Mouse (Mus musculus): Measurements from ENCODE around the gene Liph.
"Not testable (repeated sequence)": the region's sequence is repeated elsewhere in the genome, so short reads cannot be mapped to it uniquely, and the experiment has no call there.

The Liph gene

GRCm38 (mm10) chr16:21995304-21995703, at the start of gene Liph:
TSS of gene Liph (minus strand) at chr16:21995663.
- no peak for DNase-seq (ENCODE audit: low spot score in 2 of 2)

GRCm38 (mm10) chr16:22043830-22044229, 48.4 kb upstream of the Liph start:
- no peak for DNase-seq (ENCODE audit: low spot score in 2 of 2)

- DNase-seq (ENCODE audit: low spot score in 2 of 2) = no peak
Observed at GRCm38 (mm10) chr16:22039978-22040377, 44.5 kb upstream of the Liph start.

GRCm38 (mm10) chr16:22038554-22038953, 43.1 kb upstream of the Liph start:
- no peak for DNase-seq (ENCODE audit: low spot score in 2 of 2)

GRCm38 (mm10) chr16:22027474-22027873, 32.0 kb upstream of the Liph start:
- no peak for DNase-seq (ENCODE audit: low spot score in 2 of 2)

GRCm38 (mm10) chr16:22022122-22022521, 26.7 kb upstream of the Liph start:
- no peak for DNase-seq (ENCODE audit: low spot score in 2 of 2)

GRCm38 (mm10) chr16:22015569-22015968, 20.1 kb upstream of the Liph start:
- no peak for DNase-seq (ENCODE audit: low spot score in 2 of 2)

GRCm38 (mm10) chr16:22009596-22009995, 14.1 kb upstream of the Liph start:
- DNase-seq (ENCODE audit: low spot score in 2 of 2) = no peak

GRCm38 (mm10) chr16:22009099-22009584, 13.7 kb upstream of the Liph start, which contains the start of gene Senp2:
TSS of gene Senp2 (plus strand) at chr16:22009484.
- peak; percentile 100 for DNase-seq (ENCODE audit: low spot score in 2 of 2)

GRCm38 (mm10) chr16:22001606-22002005, 6.1 kb upstream of the Liph start:
- no peak for DNase-seq (ENCODE audit: low spot score in 2 of 2)

- DNase-seq (ENCODE audit: low spot score in 2 of 2) = no peak
Observed at GRCm38 (mm10) chr16:22001172-22001571, 5.7 kb upstream of the Liph start.

- DNase-seq (ENCODE audit: low spot score in 2 of 2) = no peak
Observed at GRCm38 (mm10) chr16:21999941-22000690, 4.7 kb upstream of the Liph start.

- no peak for DNase-seq (ENCODE audit: low spot score in 2 of 2)
Observed at GRCm38 (mm10) chr16:21998061-21998460, 2.6 kb upstream of the Liph start.

- DNase-seq (ENCODE audit: low spot score in 2 of 2) = no peak
Observed at GRCm38 (mm10) chr16:21996881-21997641, 1.6 kb upstream of the Liph start.

GRCm38 (mm10) chr16:21996402-21996801, 939 bp upstream of the Liph start:
- DNase-seq (ENCODE audit: low spot score in 2 of 2) = no peak

GRCm38 (mm10) chr16:21991774-21992173, 3.7 kb downstream of the Liph start:
- no peak for DNase-seq (ENCODE audit: low spot score in 2 of 2)

GRCm38 (mm10) chr16:21990893-21991292, 4.6 kb downstream of the Liph start:
- DNase-seq (ENCODE audit: low spot score in 2 of 2) = not testable (repeated sequence)

- DNase-seq (ENCODE audit: low spot score in 2 of 2) = no peak
Observed at GRCm38 (mm10) chr16:21987956-21988355, 7.5 kb downstream of the Liph start.

- DNase-seq (ENCODE audit: low spot score in 2 of 2) = no peak
Observed at GRCm38 (mm10) chr16:21986191-21986590, 9.3 kb downstream of the Liph start.

GRCm38 (mm10) chr16:21984091-21984490, 11.4 kb downstream of the Liph start:
- no peak for DNase-seq (ENCODE audit: low spot score in 2 of 2)

- DNase-seq (ENCODE audit: low spot score in 2 of 2) = no peak
Observed at GRCm38 (mm10) chr16:21983581-21983980, 11.9 kb downstream of the Liph start.

GRCm38 (mm10) chr16:21983146-21983545, 12.3 kb downstream of the Liph start:
- no peak for DNase-seq (ENCODE audit: low spot score in 2 of 2)

GRCm38 (mm10) chr16:21977347-21977746, 18.1 kb downstream of the Liph start:
- DNase-seq (ENCODE audit: low spot score in 2 of 2) = no peak
